Mouse (Mus musculus): ENCODE results near the gene Macrod2.

Macrod2 gene

GRCm38 (mm10) chr2:141228809-141229208, 833.7 kb downstream of the Macrod2 start:
- no peak for DNase-seq

GRCm38 (mm10) chr2:141229820-141230219, 834.7 kb downstream of the Macrod2 start:
- no peak for DNase-seq

- DNase-seq = peak; percentile 6 to 16
Measured at GRCm38 (mm10) chr2:141231011-141231668, 836.0 kb downstream of the Macrod2 start.

- no peak for DNase-seq
Measured at GRCm38 (mm10) chr2:141234306-141234705, 839.2 kb downstream of the Macrod2 start.

- no peak for DNase-seq
Measured at GRCm38 (mm10) chr2:141234724-141235453, 839.8 kb downstream of the Macrod2 start.

- no peak for DNase-seq
Measured at GRCm38 (mm10) chr2:141247680-141248079, 852.6 kb downstream of the Macrod2 start.

- DNase-seq = no peak
Measured at GRCm38 (mm10) chr2:141264582-141264981, 869.5 kb downstream of the Macrod2 start.

- DNase-seq = no peak
Measured at GRCm38 (mm10) chr2:141266591-141266990, 871.5 kb downstream of the Macrod2 start.

GRCm38 (mm10) chr2:141271541-141271940, 876.4 kb downstream of the Macrod2 start:
- no peak for DNase-seq

GRCm38 (mm10) chr2:141272966-141273365, 877.9 kb downstream of the Macrod2 start:
- no peak for DNase-seq

GRCm38 (mm10) chr2:141274262-141274661, 879.2 kb downstream of the Macrod2 start:
- DNase-seq = no peak

GRCm38 (mm10) chr2:141279130-141279698, 884.1 kb downstream of the Macrod2 start:
- DNase-seq = no peak

- DNase-seq = no peak
Measured at GRCm38 (mm10) chr2:141280817-141281216, 885.7 kb downstream of the Macrod2 start.

- no peak for DNase-seq
Measured at GRCm38 (mm10) chr2:141286110-141286747, 891.1 kb downstream of the Macrod2 start.

GRCm38 (mm10) chr2:141288494-141288893, 893.4 kb downstream of the Macrod2 start:
- DNase-seq = no peak

- DNase-seq = no peak
Measured at GRCm38 (mm10) chr2:141289059-141289713, 894.1 kb downstream of the Macrod2 start.

- DNase-seq = no peak
Measured at GRCm38 (mm10) chr2:141292847-141293246, 897.7 kb downstream of the Macrod2 start.

GRCm38 (mm10) chr2:141299168-141299567, 904.1 kb downstream of the Macrod2 start:
- DNase-seq = no peak

- DNase-seq = no peak
Measured at GRCm38 (mm10) chr2:141301030-141301429, 905.9 kb downstream of the Macrod2 start.

- no peak for DNase-seq
Measured at GRCm38 (mm10) chr2:141308406-141308805, 913.3 kb downstream of the Macrod2 start.

GRCm38 (mm10) chr2:141312136-141312948, 917.2 kb downstream of the Macrod2 start:
- no peak for DNase-seq

- no peak for DNase-seq
Measured at GRCm38 (mm10) chr2:141315349-141315748, 920.2 kb downstream of the Macrod2 start.
